Mouse (Mus musculus) ES-E14 (cell line): Measurements from ENCODE around the gene Tha1.

Source experiments
- HCFC1 ChIP-seq: IDR thresholded peaks from 2 replicates; pipeline ENCODE4 v1.6.1; 2012; ENCODE audit warnings: low read length, inconsistent platforms, borderline replicate concordance; ENCODE audit not compliant: insufficient read depth
- ZC3H11A ChIP-seq: IDR thresholded peaks from 2 replicates; pipeline ENCODE4 v1.6.1; 2012; ENCODE audit warnings: low read depth, mild to moderate bottlenecking, inconsistent platforms, low read length, borderline replicate concordance

GRCm38 (mm10) chr11:117857462-117857861 is 15.8 kb downstream of the Tha1 start:
- TF ChIP-seq ZC3H11A: no peak
- TF ChIP-seq HCFC1: no peak
